Mouse (Mus musculus) bone marrow macrophage, adult 2 months (primary cell): ENCODE measurements around the gene Igf1r.

Experiments used
- CTCF ChIP-seq: IDR thresholded peaks from 2 replicates; pipeline ENCODE4 v1.5.1; 2012; ENCODE audit warnings: low read depth, mild to moderate bottlenecking, low read length, moderate library complexity
- POLR2A ChIP-seq: IDR thresholded peaks from 2 replicates; pipeline ENCODE4 v1.6.1; 2012; ENCODE audit warnings: mild to moderate bottlenecking, low read depth, low read length, borderline replicate concordance

DNA sequence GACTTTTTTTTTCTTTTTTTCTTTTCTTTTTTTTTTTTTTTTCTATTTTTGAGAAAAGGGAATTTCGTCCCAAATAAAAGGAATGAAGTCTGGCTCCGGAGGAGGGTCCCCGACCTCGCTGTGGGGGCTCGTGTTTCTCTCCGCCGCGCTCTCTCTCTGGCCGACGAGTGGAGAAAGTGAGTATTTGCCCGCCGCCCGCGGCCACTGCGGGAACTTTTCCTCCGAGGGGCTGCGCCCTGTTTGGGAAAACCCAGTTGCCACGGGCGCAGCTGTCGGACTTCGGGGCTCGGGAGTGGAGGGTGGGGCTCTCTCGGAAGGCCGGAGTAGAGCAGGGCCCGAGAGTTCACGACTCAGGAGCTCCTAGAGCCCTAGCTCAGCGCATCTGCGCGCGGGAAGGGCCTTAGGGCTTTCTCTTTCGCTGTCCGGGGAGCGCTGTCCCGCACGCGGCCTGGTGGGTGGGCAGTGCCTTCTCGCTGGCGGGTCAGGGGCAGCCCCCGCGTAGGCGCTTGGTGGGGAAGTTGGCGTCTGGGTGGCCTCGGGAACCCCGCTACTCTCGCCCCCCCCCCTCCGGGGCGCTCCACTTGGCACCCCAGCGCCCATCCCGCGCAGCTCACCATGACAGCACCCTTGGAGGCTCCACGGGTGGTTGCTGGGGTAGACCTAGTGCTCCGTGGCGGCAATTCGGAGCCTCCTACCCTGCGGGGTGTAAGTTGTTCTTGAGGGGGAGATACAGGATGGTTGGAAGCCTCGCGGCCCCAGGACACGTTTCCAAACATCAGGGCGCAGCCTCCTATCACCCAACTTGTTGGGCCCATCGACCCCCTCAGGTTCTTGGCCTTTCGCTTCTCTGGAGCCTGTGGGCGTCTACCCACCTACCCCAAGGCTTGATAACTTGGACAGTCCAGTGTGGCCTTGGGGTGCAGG is at the start of gene Igf1r:
- TF ChIP-seq POLR2A (no peak), CTCF (no peak)
